Mouse (Mus musculus): ENCODE measurements around the gene Foxn3.

GRCm38 (mm10) chr12:99435189-99435588, 128.2 kb downstream of the Foxn3 start:
- TF ChIP-seq CTCF (IDR thresholded peaks at IDR 0.05; ENCODE audit: low read depth, low read length) (no peak), EP300 (IDR thresholded peaks at IDR 0.05; ENCODE audit: insufficient read depth, low read depth, low read length) (no peak), POLR2A (IDR thresholded peaks at IDR 0.05; ENCODE audit: insufficient read depth, low read length) (no peak)

Data from ES-Bruce4 (cell line).